Mouse (Mus musculus): ENCODE data around the gene Dusp10. TPM values are rescaled to one million over a fixed set of nuclear protein-coding genes. Genes with fewer than 3 reads are reported as not detected.

Gene Dusp10
- total and polyA plus RNA-seq, 2 experiments, result 2.1 to 6.5 TPM

GRCm38 (mm10) chr1:184011311-184011710, 1.8 kb upstream of the Dusp10 start:
- Histone ChIP-seq H3K36me3 (ENCODE audit: control insufficient read depth, insufficient read depth, low read length) (no peaks in the 10 kb centered on the region), H3K4me1 (ENCODE audit: control insufficient read depth, insufficient read depth, low read length) (no peaks in the 10 kb centered on the region), H3K4me3 (ENCODE audit: insufficient read depth, low read depth, low read length) (no peak overlapping the region), H3K79me2 (ENCODE audit: control insufficient read depth, insufficient read depth, low read length) (no peaks in the 10 kb centered on the region), H3K27ac (replicated peaks; ENCODE audit: insufficient read depth, low read depth, low read length) (no peak overlapping the region), H3K9ac (ENCODE audit: low read depth, low read length) (no peak overlapping the region), H3K27me3 (ENCODE audit: control insufficient read depth, insufficient read depth, low read length) (no peaks in the 10 kb centered on the region)
- no peak for TF ChIP-seq POLR2A (IDR thresholded peaks at IDR 0.05; ENCODE audit: extremely low read depth, insufficient read depth, low read length)
- TF ChIP-seq CTCF (IDR thresholded peaks at IDR 0.05; ENCODE audit: low read depth, low read length), result no peak
- WGBS, result 98% methylated on average over 6 of the region's 6 CpGs
- DNase-seq (ENCODE audit: extremely low read depth, low read depth, low spot score), result no peak

- TF ChIP-seq POLR2A (IDR thresholded peaks at IDR 0.05; ENCODE audit: extremely low read depth, insufficient read depth, low read length) (no peak), CTCF (IDR thresholded peaks at IDR 0.05; ENCODE audit: low read depth, low read length) (no peak)
- Histone ChIP-seq H3K9ac (ENCODE audit: low read depth, low read length) (no peak overlapping the region), H3K27ac (replicated peaks; ENCODE audit: insufficient read depth, low read depth, low read length) (no peak overlapping the region), H3K4me3 (ENCODE audit: insufficient read depth, low read depth, low read length) (no peak overlapping the region), H3K36me3 (ENCODE audit: control insufficient read depth, insufficient read depth, low read length) (no peaks in the 10 kb centered on the region), H3K27me3 (ENCODE audit: control insufficient read depth, insufficient read depth, low read length) (no peaks in the 10 kb centered on the region), H3K79me2 (ENCODE audit: control insufficient read depth, insufficient read depth, low read length) (no peaks in the 10 kb centered on the region), H3K4me1 (ENCODE audit: control insufficient read depth, insufficient read depth, low read length) (no peaks in the 10 kb centered on the region)
- 86% methylated on average over 3 of the region's 3 CpGs for WGBS
- DNase-seq (ENCODE audit: extremely low read depth, low read depth, low spot score), result no peak
Observed at GRCm38 (mm10) chr1:184014091-184014490, 989 bp downstream of the Dusp10 start.

GRCm38 (mm10) chr1:184015995-184016730, 3.1 kb downstream of the Dusp10 start:
- no peaks in the 10 kb centered on the region for H3K79me2 ChIP-seq (ENCODE audit: control insufficient read depth, insufficient read depth, low read length)
- H3K4me1 ChIP-seq (ENCODE audit: control insufficient read depth, insufficient read depth, low read length), result no peaks in the 10 kb centered on the region
- no peaks in the 10 kb centered on the region for H3K36me3 ChIP-seq (ENCODE audit: control insufficient read depth, insufficient read depth, low read length)
- no peak overlapping the region for H3K9ac ChIP-seq (ENCODE audit: low read depth, low read length)
- WGBS, result 74% methylated on average over 10 of the region's 10 CpGs
- TF ChIP-seq POLR2A (IDR thresholded peaks at IDR 0.05; ENCODE audit: extremely low read depth, insufficient read depth, low read length), result no peak
- TF ChIP-seq CTCF (IDR thresholded peaks at IDR 0.05; ENCODE audit: low read depth, low read length), result no peak
- H3K27ac ChIP-seq (replicated peaks; ENCODE audit: insufficient read depth, low read depth, low read length), result no peak overlapping the region
- no peak overlapping the region for H3K4me3 ChIP-seq (ENCODE audit: insufficient read depth, low read depth, low read length)
- no peak for DNase-seq (ENCODE audit: extremely low read depth, low read depth, low spot score)
- no peaks in the 10 kb centered on the region for H3K27me3 ChIP-seq (ENCODE audit: control insufficient read depth, insufficient read depth, low read length)

GRCm38 (mm10) chr1:184017606-184018005, 4.5 kb downstream of the Dusp10 start:
- no peaks in the 10 kb centered on the region for H3K4me1 ChIP-seq (ENCODE audit: control insufficient read depth, insufficient read depth, low read length)
- WGBS, result 92% methylated on average over 2 of the region's 2 CpGs
- H3K36me3 ChIP-seq (ENCODE audit: control insufficient read depth, insufficient read depth, low read length), result no peaks in the 10 kb centered on the region
- no peak for TF ChIP-seq CTCF (IDR thresholded peaks at IDR 0.05; ENCODE audit: low read depth, low read length)
- no peak for TF ChIP-seq POLR2A (IDR thresholded peaks at IDR 0.05; ENCODE audit: extremely low read depth, insufficient read depth, low read length)
- H3K9ac ChIP-seq (ENCODE audit: low read depth, low read length), result no peak overlapping the region
- no peak overlapping the region for H3K27ac ChIP-seq (replicated peaks; ENCODE audit: insufficient read depth, low read depth, low read length)
- H3K27me3 ChIP-seq (ENCODE audit: control insufficient read depth, insufficient read depth, low read length), result no peaks in the 10 kb centered on the region
- no peaks in the 10 kb centered on the region for H3K79me2 ChIP-seq (ENCODE audit: control insufficient read depth, insufficient read depth, low read length)
- no peak overlapping the region for H3K4me3 ChIP-seq (ENCODE audit: insufficient read depth, low read depth, low read length)
- DNase-seq (ENCODE audit: extremely low read depth, low read depth, low spot score), result no peak

- H3K4me3 ChIP-seq (ENCODE audit: insufficient read depth, low read depth, low read length), result no peak overlapping the region
- no peak for TF ChIP-seq POLR2A (IDR thresholded peaks at IDR 0.05; ENCODE audit: extremely low read depth, insufficient read depth, low read length)
- no peak for TF ChIP-seq CTCF (IDR thresholded peaks at IDR 0.05; ENCODE audit: low read depth, low read length)
- H3K79me2 ChIP-seq (ENCODE audit: control insufficient read depth, insufficient read depth, low read length), result no peaks in the 10 kb centered on the region
- H3K27ac ChIP-seq (replicated peaks; ENCODE audit: insufficient read depth, low read depth, low read length), result no peak overlapping the region
- H3K9ac ChIP-seq (ENCODE audit: low read depth, low read length), result no peak overlapping the region
- H3K4me1 ChIP-seq (ENCODE audit: control insufficient read depth, insufficient read depth, low read length), result no peaks in the 10 kb centered on the region
- DNase-seq (ENCODE audit: extremely low read depth, low read depth, low spot score), result no peak
- 78% methylated on average over 6 of the region's 6 CpGs for WGBS
- H3K27me3 ChIP-seq (ENCODE audit: control insufficient read depth, insufficient read depth, low read length), result no peaks in the 10 kb centered on the region
- no peaks in the 10 kb centered on the region for H3K36me3 ChIP-seq (ENCODE audit: control insufficient read depth, insufficient read depth, low read length)
Observed at GRCm38 (mm10) chr1:184019042-184019721, 6.1 kb downstream of the Dusp10 start.

GRCm38 (mm10) chr1:184019722-184020107, 6.6 kb downstream of the Dusp10 start:
- 49% methylated on average over 6 of the region's 6 CpGs for WGBS
- Histone ChIP-seq H3K9ac (ENCODE audit: low read depth, low read length) (no peak overlapping the region), H3K27ac (replicated peaks; ENCODE audit: insufficient read depth, low read depth, low read length) (no peak overlapping the region), H3K79me2 (ENCODE audit: control insufficient read depth, insufficient read depth, low read length) (no peaks in the 10 kb centered on the region), H3K4me1 (ENCODE audit: control insufficient read depth, insufficient read depth, low read length) (no peaks in the 10 kb centered on the region), H3K36me3 (ENCODE audit: control insufficient read depth, insufficient read depth, low read length) (no peaks in the 10 kb centered on the region), H3K4me3 (ENCODE audit: insufficient read depth, low read depth, low read length) (no peak overlapping the region), H3K27me3 (ENCODE audit: control insufficient read depth, insufficient read depth, low read length) (no peaks in the 10 kb centered on the region)
- no peak for DNase-seq (ENCODE audit: extremely low read depth, low read depth, low spot score)
- TF ChIP-seq CTCF (IDR thresholded peaks at IDR 0.05; ENCODE audit: low read depth, low read length) (no peak), POLR2A (IDR thresholded peaks at IDR 0.05; ENCODE audit: extremely low read depth, insufficient read depth, low read length) (no peak)
